Mouse (Mus musculus): ENCODE measurements around the gene Ebna1bp2. TPM values are rescaled to one million over a fixed set of nuclear protein-coding genes. Genes with fewer than 3 reads are reported as not detected.

Ebna1bp2 gene
- 10 to 100 TPM; 37.4 to 38.0 TPM for total RNA-seq (2023)

DNA sequence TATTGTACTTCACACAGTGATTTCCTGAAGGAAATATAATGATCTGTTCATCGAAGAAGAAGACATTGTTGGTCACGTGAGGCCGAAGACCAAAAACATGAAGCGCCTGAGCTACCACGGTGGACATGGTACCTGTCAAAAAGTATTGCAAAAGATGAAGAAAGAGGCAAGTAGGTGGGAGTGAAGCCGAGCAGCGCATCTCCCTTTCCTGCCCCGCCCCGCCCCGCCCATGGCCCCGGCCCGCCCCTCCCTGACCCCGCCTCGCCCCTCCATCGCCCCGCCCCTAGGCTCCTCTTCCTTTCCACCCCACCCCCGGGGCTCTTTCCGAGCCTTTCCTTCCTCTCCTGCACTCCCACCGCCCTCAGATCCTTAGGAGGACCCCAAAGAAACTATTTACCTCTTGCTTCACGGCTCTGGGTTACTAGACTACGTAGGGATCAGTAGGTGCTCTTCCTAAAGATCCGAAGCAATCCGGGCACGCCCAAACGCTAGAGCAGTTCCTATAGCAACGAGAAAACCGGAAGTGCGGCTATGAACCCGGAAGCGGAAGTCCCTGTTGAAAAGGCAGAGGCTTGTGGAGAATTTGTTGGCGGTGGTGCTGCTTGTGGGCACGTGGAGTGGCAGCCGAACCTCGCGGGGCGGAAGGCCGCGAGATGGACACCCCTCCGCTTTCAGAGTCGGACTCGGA lies at the start of gene Ebna1bp2, which contains the start of gene Cfap57:
Ebna1bp2 (plus strand) TSS at position 521 of the 688 bp plus-strand sequence.
Cfap57 (minus strand) TSS at position 499 of the 688 bp plus-strand sequence.

DNA sequence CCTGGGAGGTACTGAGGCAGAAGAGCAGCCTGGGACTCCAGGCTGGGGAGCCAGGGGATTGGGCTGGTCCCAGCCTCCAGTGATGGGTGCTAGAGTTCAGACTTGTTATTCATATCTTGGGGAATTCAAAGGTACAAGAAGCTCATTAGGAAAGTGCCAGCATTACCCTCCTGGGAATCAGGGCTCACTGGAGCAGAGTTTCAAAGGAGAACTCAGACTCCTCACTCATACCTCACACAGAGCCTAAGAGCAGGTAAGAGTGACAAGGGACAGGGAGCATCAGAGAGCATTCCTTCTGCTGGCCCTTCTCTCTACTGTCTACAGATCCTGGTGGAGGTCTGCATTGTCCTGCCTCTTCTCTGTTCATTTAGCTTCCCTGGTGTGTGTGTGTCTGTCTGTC lies 38.1 kb downstream of the Ebna1bp2 start, which contains the start of gene Olfr62:
Olfr62 (plus strand) TSS at position 301 of the 400 bp plus-strand sequence.

Other genes starting within 250 kb of the Ebna1bp2 start
- 10 to 100 TPM; 26.9 to 32.2 TPM for gene Szt2, start 211.5 kb upstream of the Ebna1bp2 start, total RNA-seq (2023)
- gene Med8, start 211.5 kb upstream of the Ebna1bp2 start, total RNA-seq (2023) = 10 to 100 TPM; 71.0 to 76.3 TPM
- 100 to 1,000 TPM in 1 of 2 experiments, 10 to 100 TPM in 1; 95.8 to 104 TPM for gene Elovl1, start 192.7 kb upstream of the Ebna1bp2 start, total RNA-seq (2023)
- 1 to 10 TPM; 1.5 to 2.9 TPM for gene Cdc20, start 183.4 kb upstream of the Ebna1bp2 start, total RNA-seq (2023)
- gene Mpl, start 163.3 kb upstream of the Ebna1bp2 start, total RNA-seq (2023) = not detected
- gene Tie1, start 130.7 kb upstream of the Ebna1bp2 start, total RNA-seq (2023) = 1 to 10 TPM in 1 of 2 experiments, under 1 TPM in 1; 0.45 to 1.5 TPM
- not detected for gene 2610528J11Rik, start 93.8 kb upstream of the Ebna1bp2 start, total RNA-seq (2023)
- gene Tmem125, start 76.8 kb upstream of the Ebna1bp2 start, total RNA-seq (2023) = not detected
- not detected for gene Cfap57, start within 50 bp of the Ebna1bp2 start, total RNA-seq (2023)
- not detected for gene Olfr62, start 38.2 kb downstream of the Ebna1bp2 start, total RNA-seq (2023)
- not detected for gene Olfr1342, start 72.0 kb downstream of the Ebna1bp2 start, total RNA-seq (2023)
- not detected for gene Olfr1341, start 82.7 kb downstream of the Ebna1bp2 start, total RNA-seq (2023)
- not detected for gene Olfr1340, start 99.3 kb downstream of the Ebna1bp2 start, total RNA-seq (2023)
- not detected for gene Olfr1339, start 111.4 kb downstream of the Ebna1bp2 start, total RNA-seq (2023)
- gene Olfr1338, start 137.9 kb downstream of the Ebna1bp2 start, total RNA-seq (2023) = not detected
- not detected for gene Olfr1337, start 161.8 kb downstream of the Ebna1bp2 start, total RNA-seq (2023)
- not detected for gene Olfr1335, start 189.1 kb downstream of the Ebna1bp2 start, total RNA-seq (2023)
- gene Olfr1333, start 215.5 kb downstream of the Ebna1bp2 start, total RNA-seq (2023) = not detected
- gene Olfr1331, start 243.8 kb downstream of the Ebna1bp2 start, total RNA-seq (2023) = not detected